Mouse (Mus musculus): ENCODE data around the gene Zbtb48. TPM values are rescaled to one million over a fixed set of nuclear protein-coding genes. Genes with fewer than 3 reads are reported as not detected.

Zbtb48 gene
- polyA plus RNA-seq, 1 experiment from 2014 or later: 23.8 TPM

- WGBS: 27% methylated on average over 8 of the region's 9 CpGs
- Histone ChIP-seq H3K27me3 (no peaks in the 10 kb centered on the region), H3K4me1 (peaks cover 44% of the 10 kb centered on the region), H3K4me2 (no peak overlapping the region), H3K9me3 (replicated peaks) (no peaks in the 10 kb centered on the region), H3K4me3 (replicated peaks) (no peak overlapping the region), H3K27ac (peak overlapping the region; percentile 52), H3K9ac (0 out of 2 replicates have a peak overlapping the region, but pooled peaks have one; percentile 11), H3K36me3 (peaks cover 41% of the 10 kb centered on the region)
- ATAC-seq (replicated peaks; ENCODE audit: low FRiP score): peak; percentile 61
Observed at GRCm38 (mm10) chr4:151983560-151983959, 43.9 kb downstream of the Zbtb48 start.

- H3K4me1 ChIP-seq: peaks cover 41% of the 10 kb centered on the region
- peak overlapping the region; percentile 51 for H3K27ac ChIP-seq
- H3K9me3 ChIP-seq (replicated peaks): no peaks in the 10 kb centered on the region
- 56% methylated on average over 17 of the region's 17 CpGs for WGBS
- peaks cover 45% of the 10 kb centered on the region for H3K36me3 ChIP-seq
- no peak for ATAC-seq (replicated peaks; ENCODE audit: low FRiP score)
- no peak overlapping the region for H3K4me3 ChIP-seq (replicated peaks)
- 0 out of 2 replicates have a peak overlapping the region, but pooled peaks have one; percentile 11 for H3K9ac ChIP-seq
- no peak overlapping the region for H3K4me2 ChIP-seq
- no peaks in the 10 kb centered on the region for H3K27me3 ChIP-seq
Observed at GRCm38 (mm10) chr4:151983043-151983442, 44.4 kb downstream of the Zbtb48 start.

GRCm38 (mm10) chr4:151981363-151981762 lies 46.1 kb downstream of the Zbtb48 start:
- peak; percentile 30 for ATAC-seq (replicated peaks; ENCODE audit: low FRiP score)
- H3K4me3 ChIP-seq (replicated peaks): no peak overlapping the region

GRCm38 (mm10) chr4:151980699-151981098 lies 46.8 kb downstream of the Zbtb48 start:
- ATAC-seq (replicated peaks; ENCODE audit: low FRiP score): no peak
- Histone ChIP-seq H3K9me3 (replicated peaks) (no peaks in the 10 kb centered on the region), H3K4me2 (no peak overlapping the region), H3K36me3 (peaks cover 68% of the 10 kb centered on the region), H3K9ac (no peak overlapping the region), H3K4me3 (replicated peaks) (no peak overlapping the region), H3K4me1 (peaks cover 20% of the 10 kb centered on the region), H3K27me3 (no peaks in the 10 kb centered on the region), H3K27ac (no peak overlapping the region)
- WGBS: 76% methylated on average over 8 of the region's 8 CpGs

More at GRCm38 (mm10) chr4:151981363-151981762, 46.1 kb downstream of the Zbtb48 start:
- Histone ChIP-seq H3K36me3 (peaks cover 62% of the 10 kb centered on the region), H3K9ac (no peak overlapping the region), H3K4me2 (no peak overlapping the region), H3K27ac (no peak overlapping the region), H3K4me1 (peaks cover 26% of the 10 kb centered on the region), H3K9me3 (replicated peaks) (no peaks in the 10 kb centered on the region), H3K27me3 (no peaks in the 10 kb centered on the region)
- WGBS: 14% methylated on average over 5 of the region's 5 CpGs

- 32% methylated on average over 10 of the region's 10 CpGs for WGBS
- Histone ChIP-seq H3K36me3 (peaks cover 89% of the 10 kb centered on the region), H3K9ac (no peak overlapping the region), H3K4me3 (replicated peaks) (no peak overlapping the region), H3K4me1 (peaks cover 4% of the 10 kb centered on the region; the same call in 1 of the 2 replicates), H3K27ac (0 out of 2 replicates have a peak overlapping the region, but pooled peaks have one; percentile 37), H3K9me3 (replicated peaks) (no peaks in the 10 kb centered on the region), H3K27me3 (no peaks in the 10 kb centered on the region), H3K4me2 (no peak overlapping the region)
- ATAC-seq (replicated peaks; ENCODE audit: low FRiP score): 0 out of 2 replicates have a peak, but pooled peaks have one; percentile 14
Observed at GRCm38 (mm10) chr4:151977748-151978147, 49.7 kb downstream of the Zbtb48 start.

- Histone ChIP-seq H3K9me3 (replicated peaks) (no peaks in the 10 kb centered on the region), H3K9ac (no peak overlapping the region), H3K4me1 (0 out of 2 replicates have a peak, but pooled peaks cover 2% of the 10 kb centered on the region), H3K36me3 (peaks cover 91% of the 10 kb centered on the region), H3K4me2 (no peak overlapping the region), H3K27me3 (no peaks in the 10 kb centered on the region), H3K4me3 (replicated peaks) (no peak overlapping the region), H3K27ac (no peak overlapping the region)
- 91% methylated on average over 3 of the region's 3 CpGs for WGBS
- ATAC-seq (replicated peaks; ENCODE audit: low FRiP score): no peak
Observed at GRCm38 (mm10) chr4:151975441-151975840, 52.0 kb downstream of the Zbtb48 start.

- Histone ChIP-seq H3K9ac (no peak overlapping the region), H3K4me2 (no peak overlapping the region), H3K4me1 (peaks cover 17% of the 10 kb centered on the region), H3K36me3 (peaks cover 71% of the 10 kb centered on the region), H3K4me3 (replicated peaks) (no peak overlapping the region), H3K27me3 (no peaks in the 10 kb centered on the region), H3K27ac (no peak overlapping the region), H3K9me3 (replicated peaks) (no peaks in the 10 kb centered on the region)
- no peak for ATAC-seq (replicated peaks; ENCODE audit: low FRiP score)
- 64% methylated on average over 10 of the region's 10 CpGs for WGBS
Observed at GRCm38 (mm10) chr4:151972221-151972967, 55.1 kb downstream of the Zbtb48 start.

Other genes starting within 250 kb of the Zbtb48 start
- 87.9 and 104 TPM in 2 replicates for gene Camta1, start 165.8 kb downstream of the Zbtb48 start, polyA plus RNA-seq (2015; fragmentation: Nextera tagmentation; extraction: Ambion mirVana)
- gene Dnajc11, start 94.0 kb downstream of the Zbtb48 start, polyA plus RNA-seq (2015; fragmentation: Nextera tagmentation; extraction: Ambion mirVana): 77.6 and 78.3 TPM in 2 replicates
- gene Thap3, start 38.7 kb downstream of the Zbtb48 start, polyA plus RNA-seq (2015; fragmentation: Nextera tagmentation; extraction: Ambion mirVana): 39.2 and 44.8 TPM in 2 replicates
- 31.2 and 32.1 TPM in 2 replicates for gene Phf13, start 31.4 kb downstream of the Zbtb48 start, polyA plus RNA-seq (2015; fragmentation: Nextera tagmentation; extraction: Ambion mirVana)
- gene Klhl21, start 18.9 kb downstream of the Zbtb48 start, polyA plus RNA-seq (2015; fragmentation: Nextera tagmentation; extraction: Ambion mirVana): 11.7 and 12.5 TPM in 2 replicates
- 0.45 and 0.86 TPM in 2 replicates for gene Tas1r1, start 10.9 kb upstream of the Zbtb48 start, polyA plus RNA-seq (2015; fragmentation: Nextera tagmentation; extraction: Ambion mirVana)
- 33.5 and 36.8 TPM in 2 replicates for gene Nol9, start 11.7 kb upstream of the Zbtb48 start, polyA plus RNA-seq (2015; fragmentation: Nextera tagmentation; extraction: Ambion mirVana)
- gene Plekhg5, start 44.8 kb upstream of the Zbtb48 start, polyA plus RNA-seq (2015; fragmentation: Nextera tagmentation; extraction: Ambion mirVana): 19.8 and 20.9 TPM in 2 replicates
- 1.5 and 2.4 TPM in 2 replicates for gene Tnfrsf25, start 88.3 kb upstream of the Zbtb48 start, polyA plus RNA-seq (2015; fragmentation: Nextera tagmentation; extraction: Ambion mirVana)
- gene Espn, start 124.7 kb upstream of the Zbtb48 start, polyA plus RNA-seq (2015; fragmentation: Nextera tagmentation; extraction: Ambion mirVana): 25.5 and 28.1 TPM in 2 replicates
- gene Hes2, start 131.2 kb upstream of the Zbtb48 start, polyA plus RNA-seq (2015; fragmentation: Nextera tagmentation; extraction: Ambion mirVana): 0.08 and 0.17 TPM in 2 replicates
- 65.6 and 71.7 TPM in 2 replicates for gene Acot7, start 150.5 kb upstream of the Zbtb48 start, polyA plus RNA-seq (2015; fragmentation: Nextera tagmentation; extraction: Ambion mirVana)
- gene Gpr153, start 246.6 kb upstream of the Zbtb48 start, polyA plus RNA-seq (2015; fragmentation: Nextera tagmentation; extraction: Ambion mirVana): 6.2 and 7.8 TPM in 2 replicates

Measured in kidney, embryonic 15.5 days (tissue).